Mouse (Mus musculus) embryo, embryonic 11 days (tissue): Measurements from ENCODE around the gene Sp7.

Experiments used
- DNase-seq: peaks from one replicate; pipeline ENCODE4 v3.0.0-alpha.2; 2015

Sp7 gene

DNA sequence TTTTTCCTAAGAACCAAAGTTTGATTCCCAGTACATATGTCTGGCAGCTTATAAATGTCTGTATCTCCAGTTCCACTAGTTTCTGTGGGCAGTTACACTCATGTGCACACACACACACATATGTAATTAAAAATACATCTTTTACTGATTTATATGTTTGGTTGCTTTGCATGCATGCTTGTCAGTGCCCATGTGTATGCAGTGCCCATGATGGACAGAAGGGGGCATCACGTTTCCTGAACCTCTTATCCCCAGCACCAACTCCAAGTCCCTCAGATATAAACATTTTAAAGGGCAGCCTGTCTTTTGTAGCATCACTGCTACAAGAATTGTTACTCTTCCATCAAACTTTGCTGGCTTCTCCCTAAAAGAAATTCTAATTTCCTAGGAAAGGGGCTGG is 25.4 kb downstream of the Sp7 start:
- DNase-seq = peak; percentile 41

DNA sequence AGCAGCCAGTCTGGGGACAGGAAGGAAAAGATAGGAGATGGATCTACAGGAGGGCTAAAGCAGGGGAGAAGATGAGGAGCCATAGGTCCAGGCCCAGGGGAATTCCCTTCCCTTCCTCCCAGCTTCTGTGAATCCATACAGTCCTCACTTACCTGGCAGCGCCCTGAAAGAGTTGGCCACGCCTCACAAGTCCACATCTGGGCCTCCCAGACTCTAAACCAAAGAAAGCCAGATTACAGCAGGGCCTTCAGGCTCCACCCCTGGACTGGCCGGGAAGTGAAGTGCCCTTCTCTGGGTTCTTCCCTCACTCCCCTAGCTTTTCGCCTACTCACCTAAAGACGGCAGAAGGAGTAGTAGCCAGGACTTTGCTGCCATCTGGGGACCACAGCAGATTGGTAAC is 27.4 kb downstream of the Sp7 start:
- no peak for DNase-seq

DNA sequence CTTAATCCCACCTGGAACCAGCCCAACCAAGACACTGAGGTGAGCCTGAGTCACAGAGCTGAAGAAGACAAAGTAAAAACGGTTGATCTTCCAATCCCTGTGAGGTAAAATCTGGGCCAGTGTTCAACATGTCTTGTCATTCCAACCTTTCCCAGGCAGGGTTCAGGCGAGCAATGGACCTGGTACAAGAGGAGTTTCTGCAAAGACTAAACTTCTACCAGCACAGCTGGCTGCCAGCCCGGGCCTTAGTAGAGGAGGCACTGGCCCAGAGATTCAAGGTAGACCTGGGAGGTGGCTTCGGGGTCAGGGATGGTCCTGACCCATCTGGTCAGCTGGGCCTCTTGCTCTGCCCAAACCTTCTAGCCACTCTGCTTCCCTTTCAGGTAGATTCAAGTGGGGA is 30.0 kb downstream of the Sp7 start:
- DNase-seq = no peak

- peak; percentile 43 for DNase-seq
Measured at GRCm38 (mm10) chr15:102335925-102336324, 31.1 kb downstream of the Sp7 start.

DNA sequence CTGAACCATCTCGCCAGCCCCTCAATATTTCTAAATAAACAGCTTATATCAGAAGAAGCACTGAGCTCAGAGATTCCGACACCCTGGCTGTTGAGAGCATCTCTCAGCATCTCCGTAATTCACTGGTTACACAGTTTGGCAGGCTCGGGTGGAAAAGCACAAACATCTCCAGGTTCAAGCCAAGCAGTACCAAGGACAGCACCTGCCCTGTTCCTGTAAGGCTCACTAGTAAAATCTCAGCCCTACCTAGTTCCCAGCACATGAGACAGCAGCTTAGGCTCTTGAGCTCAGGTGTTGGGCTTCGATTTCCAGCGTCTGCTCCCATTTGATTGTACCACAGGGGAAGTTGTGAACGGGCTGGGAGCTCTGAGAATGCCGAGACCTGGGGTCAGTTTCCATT is 31.7 kb downstream of the Sp7 start:
- DNase-seq = no peak

DNA sequence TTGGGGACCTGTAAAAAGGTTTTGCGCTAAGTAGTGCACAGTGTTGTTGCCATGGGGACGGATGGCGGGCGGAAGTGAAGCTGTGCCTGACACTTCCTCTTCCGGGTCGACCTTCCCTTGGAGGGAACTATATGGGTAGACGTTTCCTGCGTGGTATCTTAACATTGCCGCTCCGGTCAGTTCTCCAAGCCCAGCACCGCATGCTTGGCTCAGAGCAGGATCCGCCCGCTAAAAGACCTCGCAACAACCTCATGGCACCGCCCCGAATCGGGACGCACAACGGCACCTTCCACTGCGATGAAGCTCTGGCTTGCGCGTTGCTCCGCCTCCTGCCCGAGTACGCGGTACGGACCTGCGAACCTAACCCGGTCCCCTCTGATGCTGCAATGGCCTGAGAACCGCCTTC is 35.4 kb downstream of the Sp7 start, which contains the start of gene Myg1:
Myg1 (plus strand) TSS at position 100 of the 406 bp plus-strand sequence.
- DNase-seq = peak; percentile 94

DNA sequence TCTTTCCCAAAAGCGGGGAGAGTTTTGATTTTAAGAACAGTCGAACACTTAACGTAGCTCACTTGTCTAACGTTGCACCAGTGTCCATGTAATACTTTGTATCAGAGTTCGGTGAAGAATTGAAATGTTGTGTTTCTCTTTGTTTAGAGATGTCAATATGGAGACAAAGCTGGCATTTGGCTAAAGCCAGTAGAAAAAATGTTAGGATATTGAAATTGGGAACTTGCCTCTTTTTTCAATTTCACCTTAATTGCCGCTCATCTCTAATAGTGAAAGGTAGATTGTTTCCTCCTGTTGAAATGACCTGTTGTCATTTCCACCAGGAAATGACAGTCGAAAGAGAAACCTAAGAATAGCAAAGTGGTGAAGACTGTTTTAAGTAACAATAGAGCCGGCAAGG is 40.1 kb downstream of the Sp7 start:
- no peak for DNase-seq

GRCm38 (mm10) chr15:102326022-102326576 is 40.9 kb downstream of the Sp7 start, which contains the start of gene Pfdn5:
Gene Pfdn5 (plus strand): TSS chr15:102326116.
- DNase-seq = peak; percentile 96

GRCm38 (mm10) chr15:102324654-102325473 is 42.1 kb downstream of the Sp7 start:
- no peak for DNase-seq

GRCm38 (mm10) chr15:102316263-102316662 is 50.7 kb downstream of the Sp7 start:
- peak; percentile 67 for DNase-seq

GRCm38 (mm10) chr15:102315292-102315691 is 51.7 kb downstream of the Sp7 start:
- no peak for DNase-seq

- no peak for DNase-seq
Measured at GRCm38 (mm10) chr15:102311489-102311888, 55.5 kb downstream of the Sp7 start.

- peak; percentile 7 for DNase-seq
Measured at GRCm38 (mm10) chr15:102310074-102310845, 56.7 kb downstream of the Sp7 start.

DNA sequence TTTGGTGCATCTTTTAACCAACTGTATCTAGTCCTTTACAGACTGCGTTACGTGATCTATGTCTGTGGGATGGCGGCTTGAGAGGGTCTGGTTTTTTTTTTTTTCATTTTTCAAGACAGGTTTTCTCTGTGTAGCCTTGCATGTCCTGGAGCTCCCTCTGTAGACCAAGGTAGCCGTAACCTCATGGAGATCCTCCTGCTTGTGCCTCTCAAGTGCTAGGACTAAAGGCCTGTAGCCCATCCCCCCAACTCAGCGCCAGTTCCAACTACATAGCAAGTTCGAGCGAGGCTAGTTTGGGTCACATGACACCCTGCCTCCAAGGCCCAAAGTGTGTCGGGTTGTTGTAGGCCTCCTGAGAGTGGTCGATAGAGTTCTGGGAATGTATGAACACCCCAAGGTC is 58.3 kb downstream of the Sp7 start:
- DNase-seq = no peak
